Mouse (Mus musculus) layer of hippocampus, adult 18-20 months (tissue): Measurements from ENCODE around the gene Abcf2. TPM values are rescaled to one million over a fixed set of nuclear protein-coding genes. Genes with fewer than 3 reads are reported as not detected.
A peak's percentile ranks its signal among the peaks of the same experiment; 100 is the strongest.

ENCODE experiments used
- DNase-seq, 2 experiments: peaks; one replicate each; pipeline ENCODE4 v3.0.0; 2022; ENCODE audit warnings: low spot score in 2 of 2
- long read RNA-seq: library from polyadenylated mRNA; stranded (forward); transcript quantifications from one replicate; pipeline ENCODE4 v2.0.0, GENCODE M21; 2021
- total RNA-seq, 2 experiments: library from RNA; stranded (reverse); gene quantifications; 2 replicates each; pipeline ENCODE4 v1.2.3; 2021

Abcf2 gene
- 10 to 100 TPM; 82.5 to 83.6 TPM for total RNA-seq
- long read RNA-seq, transcript Abcf2-201 (14 exons, 2,569 nt): major isoform, 116 of 165 reads
- long read RNA-seq, partial matches to known transcripts: 22 of 165 reads
- long read RNA-seq, other reads (novel, unspliced or antisense): 27 of 165 reads

GRCm38 (mm10) chr5:24577183-24577929, at the start of gene Abcf2:
Abcf2 (minus strand) TSS chr5:24577467.
- peak; percentile 100 for DNase-seq

DNA sequence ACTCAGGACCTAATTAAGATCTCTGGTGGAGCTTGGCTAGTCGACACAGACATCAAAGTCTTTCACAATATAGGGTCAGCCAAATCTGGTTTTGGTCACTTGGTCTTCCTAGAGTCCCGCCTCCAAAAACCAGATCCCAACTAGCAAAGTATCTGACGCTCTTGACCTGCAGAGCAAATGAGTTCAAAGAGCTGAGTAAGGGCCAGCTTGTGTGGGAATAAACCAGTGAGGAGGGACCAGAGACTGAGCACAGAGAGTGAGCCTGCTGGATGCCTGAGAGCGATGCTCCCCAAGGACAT, 47.5 kb upstream of the Abcf2 start:
- no peak for DNase-seq

DNA sequence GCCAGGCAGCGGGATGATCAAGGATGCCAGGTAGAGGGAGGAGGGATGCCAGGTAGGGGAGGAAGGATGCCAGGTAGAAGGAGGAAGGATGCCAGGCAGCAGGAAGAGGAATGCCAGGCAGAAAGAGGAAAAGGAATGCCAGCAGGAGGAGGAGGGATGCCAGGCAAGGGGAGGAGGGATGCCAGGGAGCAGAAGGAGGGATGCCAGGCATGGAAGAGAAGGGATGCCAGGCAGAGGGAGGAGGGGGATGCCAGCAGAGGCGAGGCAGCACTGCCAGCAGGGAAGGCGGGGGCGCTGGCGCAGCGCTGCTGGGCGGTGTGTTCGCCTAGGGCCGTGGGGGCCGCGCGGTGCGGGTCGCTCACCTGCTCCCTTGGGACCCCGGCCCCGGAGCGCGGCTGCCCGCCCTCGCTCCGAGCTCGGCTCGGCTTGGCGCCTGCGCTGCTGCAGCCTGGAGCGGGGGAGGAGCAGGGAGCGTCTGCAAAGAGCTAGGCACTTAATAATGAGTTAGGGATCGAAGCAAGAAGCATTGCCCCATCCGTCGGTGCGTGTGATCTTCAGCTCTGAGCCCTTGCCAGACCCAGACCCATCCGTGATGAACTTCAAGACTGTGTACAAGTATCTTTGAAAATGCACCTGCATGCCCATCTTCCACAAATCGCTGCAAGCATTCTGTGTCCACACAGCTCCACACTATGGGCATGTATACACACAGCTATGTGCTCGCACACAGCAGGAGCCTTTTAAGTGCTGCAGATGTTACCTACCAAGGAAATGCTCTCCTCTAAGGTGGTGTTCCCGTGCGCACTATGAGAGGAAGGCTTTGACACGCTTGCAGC, 46.9 kb upstream of the Abcf2 start, which contains the start of gene Smarcd3:
Gene Smarcd3, minus strand, starts transcription at position 426 of the 836 bp plus-strand sequence.
- peak; percentile 85 to 90 for DNase-seq

- peak in 1 of 2 experiments; percentile 25 for DNase-seq
Observed at GRCm38 (mm10) chr5:24623041-24623985, 46.0 kb upstream of the Abcf2 start.

DNA sequence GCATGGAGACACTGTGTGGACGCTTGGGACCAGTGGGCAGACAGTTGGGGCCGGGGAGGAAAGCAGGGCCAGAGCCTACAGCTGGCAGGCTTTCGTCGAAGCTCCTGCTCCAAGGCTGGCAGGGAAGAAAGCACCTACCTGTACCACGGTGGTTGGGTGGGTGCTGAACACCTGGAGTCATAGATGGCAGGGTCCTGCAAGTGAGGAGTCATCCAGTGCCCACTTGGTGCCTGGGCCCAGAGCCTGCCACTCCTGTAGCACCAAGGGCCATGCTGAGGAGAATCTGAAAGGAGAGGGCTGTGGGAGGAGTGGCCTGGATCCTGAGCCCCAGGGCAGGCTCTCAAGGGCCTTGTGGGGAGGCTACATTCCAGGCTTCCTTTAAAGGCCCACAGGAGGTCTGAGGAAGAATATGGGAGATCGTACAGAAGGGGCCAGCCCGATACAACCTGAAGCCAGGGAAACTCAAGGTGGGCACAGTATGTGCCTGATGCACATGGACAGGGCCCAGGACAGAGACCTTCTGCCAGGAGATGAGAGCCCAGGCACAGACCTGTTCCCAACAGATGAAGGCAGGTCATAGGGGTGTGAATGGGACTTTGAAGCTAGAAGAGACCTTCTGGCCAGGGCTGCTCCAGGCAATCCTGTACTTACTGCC, 45.2 kb upstream of the Abcf2 start:
- DNase-seq: no peak

GRCm38 (mm10) chr5:24620626-24621025, 43.4 kb upstream of the Abcf2 start:
- DNase-seq: no peak

DNA sequence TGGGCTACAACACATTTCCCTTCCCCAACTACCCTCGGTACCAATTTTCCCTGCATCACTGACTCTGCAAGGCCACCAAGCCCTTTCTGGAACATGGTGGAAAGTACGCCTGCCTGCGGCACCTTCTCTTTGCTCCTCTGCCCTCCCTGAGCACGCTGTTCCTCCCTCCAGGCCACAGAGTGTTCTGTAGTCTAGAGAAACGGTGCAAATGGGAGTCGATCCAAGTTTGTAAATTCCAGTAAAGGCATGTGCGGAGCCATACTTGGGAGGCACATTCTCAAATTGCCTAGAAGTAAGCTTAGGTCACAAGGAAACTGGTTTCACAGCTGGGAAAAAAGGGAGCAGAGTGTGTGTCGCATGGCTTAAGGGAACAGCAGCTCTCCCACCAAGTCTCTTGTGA, 42.8 kb upstream of the Abcf2 start:
- no peak for DNase-seq

DNA sequence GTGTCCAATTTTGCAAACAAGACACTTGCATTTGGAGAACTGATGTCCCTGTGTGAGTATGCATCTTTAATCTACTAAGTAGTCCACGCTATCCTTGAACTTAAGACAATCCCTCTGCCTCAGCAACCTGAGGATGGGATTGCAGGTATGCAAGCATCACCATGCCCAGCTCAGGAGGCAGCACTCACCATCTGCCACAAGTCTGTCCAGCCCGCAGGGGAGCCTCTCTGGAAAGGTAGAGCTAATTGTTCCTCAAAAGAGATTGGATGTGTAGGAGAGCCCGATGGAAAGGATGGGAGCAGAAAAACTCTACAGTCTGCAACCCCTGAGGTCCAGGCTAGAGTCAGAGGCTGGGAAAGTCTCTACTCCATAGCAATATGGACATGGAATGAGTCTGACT, 41.7 kb upstream of the Abcf2 start:
- no peak for DNase-seq

DNA sequence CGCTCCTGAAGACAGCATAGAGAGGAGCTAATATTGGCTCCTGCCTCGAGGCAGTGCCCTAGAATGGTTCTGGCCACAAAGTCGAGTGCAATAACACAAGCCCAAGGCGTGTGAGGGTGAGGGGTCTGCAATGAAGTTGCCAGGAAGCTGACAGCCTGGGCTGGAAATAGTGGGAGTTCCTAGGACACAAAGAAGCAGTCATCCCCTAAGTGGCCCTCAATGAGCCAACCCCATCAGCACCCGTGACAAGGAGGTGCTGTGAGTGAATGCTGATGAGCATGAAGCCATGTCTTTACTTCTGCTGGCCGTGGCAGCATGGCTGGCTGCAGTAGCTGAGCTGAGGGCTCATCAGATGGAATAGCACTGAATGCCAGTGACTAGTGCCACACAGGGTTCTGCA, 37.8 kb upstream of the Abcf2 start:
- no peak for DNase-seq

- DNase-seq: no peak
Observed at GRCm38 (mm10) chr5:24612302-24612649, 35.0 kb upstream of the Abcf2 start.

GRCm38 (mm10) chr5:24611366-24612301, 34.4 kb upstream of the Abcf2 start:
- DNase-seq: peak in 1 of 2 experiments; percentile 66

DNA sequence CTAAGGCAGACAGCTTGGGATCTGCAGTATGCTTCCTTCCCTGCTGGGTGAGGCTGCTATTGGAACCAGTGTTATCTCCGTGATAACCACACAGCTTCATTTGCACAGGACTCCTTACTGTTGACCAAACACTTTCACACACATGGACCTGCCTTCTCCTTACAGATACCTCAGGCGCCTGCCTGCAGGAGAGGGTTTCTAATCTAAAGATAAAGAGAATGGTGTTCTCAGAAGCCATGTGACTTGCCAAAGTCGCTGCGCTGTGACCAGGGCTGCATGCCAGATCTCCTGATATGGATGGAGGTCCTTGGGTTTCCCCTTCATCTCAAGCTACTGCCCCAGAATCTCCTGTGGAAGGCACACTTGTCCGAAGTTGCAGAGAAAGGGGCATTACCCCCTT, 32.1 kb upstream of the Abcf2 start:
- no peak for DNase-seq

DNA sequence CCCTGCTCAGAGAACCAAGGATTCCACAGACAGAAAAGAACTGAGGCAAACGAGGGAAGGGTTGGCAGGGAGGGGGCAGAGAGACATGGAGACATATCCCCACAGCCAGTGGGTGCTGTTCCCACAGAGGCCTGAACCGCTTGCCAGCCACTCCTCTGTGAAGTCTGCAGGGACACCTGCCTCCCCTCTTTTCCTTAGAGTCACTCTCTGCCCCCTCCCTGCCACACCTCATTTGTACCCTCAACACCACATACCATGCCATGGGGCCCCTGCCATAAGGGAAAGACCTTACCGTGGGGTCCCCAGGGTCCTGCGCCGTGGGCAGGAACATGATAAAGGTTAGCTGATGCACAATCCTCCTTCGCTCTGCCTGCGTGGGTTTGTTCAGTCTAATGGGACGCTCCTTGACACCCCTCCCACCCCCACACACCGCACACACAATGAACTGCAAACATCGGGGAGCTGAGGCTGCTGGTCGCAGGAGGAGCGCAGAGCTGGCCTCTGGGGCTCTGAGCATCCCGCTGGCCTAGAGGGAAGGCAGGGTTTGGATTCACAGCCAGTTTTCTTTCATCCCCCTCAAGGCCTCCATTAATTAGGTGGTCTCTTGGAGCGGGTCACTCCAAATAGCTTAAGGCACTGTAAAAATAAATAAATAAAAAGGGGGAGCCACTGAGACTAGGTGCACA, 28.9 kb upstream of the Abcf2 start:
- no peak for DNase-seq

- DNase-seq: no peak
Observed at GRCm38 (mm10) chr5:24605321-24605979, 28.2 kb upstream of the Abcf2 start.

DNA sequence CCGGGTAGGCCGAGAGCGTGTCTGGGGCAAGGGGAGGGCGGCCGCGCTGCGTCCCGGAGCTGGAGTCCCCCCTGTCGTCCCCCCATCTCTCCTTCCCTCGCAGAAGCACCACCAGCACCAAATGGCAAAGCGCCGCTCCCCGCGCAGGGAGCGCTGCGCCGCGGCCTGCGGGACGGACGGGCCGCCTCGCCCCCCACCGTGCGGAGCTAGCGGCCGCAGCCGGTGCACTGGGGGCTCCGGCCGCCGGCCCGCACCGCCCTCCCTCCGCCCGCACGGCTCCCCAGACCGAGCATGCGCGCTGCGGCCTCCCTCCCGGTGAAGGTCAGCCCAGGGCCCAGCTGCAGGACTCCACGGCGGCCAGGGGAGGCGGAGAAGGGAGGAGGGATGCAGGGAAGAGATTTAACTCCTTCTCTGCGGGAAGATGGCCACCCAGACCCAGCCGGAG, 27.4 kb upstream of the Abcf2 start:
- DNase-seq: peak in 1 of 2 experiments; percentile 75

GRCm38 (mm10) chr5:24604080-24604655, 26.9 kb upstream of the Abcf2 start:
- no peak for DNase-seq

GRCm38 (mm10) chr5:24603431-24604010, 26.3 kb upstream of the Abcf2 start:
- no peak for DNase-seq
